Mouse (Mus musculus) liver, postnatal 0 days (tissue): ENCODE data around the gene Tia1.

Source experiments
- CTCF ChIP-seq: sonication (generic); IDR thresholded peaks from 2 replicates; pipeline ENCODE4 v1.5.1; 2016; ENCODE audit warnings: antibody characterized with exemption, low read depth
- EP300 ChIP-seq: IDR thresholded peaks from 2 replicates; pipeline ENCODE4 v1.6.1; 2016; ENCODE audit warnings: antibody characterized with exemption, low read depth, mild to moderate bottlenecking

DNA sequence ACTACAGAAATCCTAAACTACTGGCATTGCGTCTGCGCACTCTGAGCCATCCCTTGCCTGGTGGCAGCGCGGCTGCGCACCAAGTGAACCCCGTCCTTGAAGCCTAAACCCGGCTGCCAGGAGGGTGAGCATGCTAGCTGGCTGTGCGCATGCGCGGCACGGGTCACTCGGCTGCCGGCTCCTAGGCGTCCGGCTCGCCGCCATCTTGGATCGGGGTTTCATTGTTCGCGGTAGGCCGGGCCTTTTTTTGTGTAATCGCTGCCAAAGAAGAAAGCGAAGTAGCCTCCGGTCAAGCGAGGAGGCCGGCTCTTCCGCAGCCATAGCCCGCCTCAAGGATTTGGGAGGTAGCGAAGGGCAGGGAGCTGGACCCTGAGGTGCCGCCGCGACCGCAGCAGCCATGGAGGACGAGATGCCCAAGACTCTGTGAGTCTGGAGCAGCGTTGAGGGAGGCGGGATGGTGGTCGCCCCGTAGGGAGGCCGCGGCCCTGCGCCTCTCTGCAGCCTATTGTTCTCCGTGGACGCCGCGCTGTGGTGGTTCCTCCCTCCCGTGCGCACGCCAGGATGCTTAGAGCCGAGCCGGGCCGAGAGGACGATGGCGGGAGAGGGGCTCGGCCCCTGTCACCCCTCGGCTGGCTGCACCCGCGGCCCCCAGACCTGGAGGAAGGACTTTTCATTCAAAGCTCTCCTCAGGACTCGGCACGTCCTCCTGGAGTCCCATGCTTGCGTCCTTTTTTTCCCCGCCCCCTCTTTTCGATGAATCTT, at the start of gene Tia1:
- no peak for TF ChIP-seq CTCF
- TF ChIP-seq EP300 = no peak
